Mouse (Mus musculus) testis, adult 2 months (tissue): ENCODE results near the gene Ccdc163.

Experiments used
- CTCF ChIP-seq: fragments of 200-500 bp; IDR thresholded peaks from 2 replicates; pipeline ENCODE4 v1.5.1; 2012; ENCODE audit warnings: low read depth, mild to moderate bottlenecking, inconsistent platforms, low read length, moderate library complexity; ENCODE audit not compliant: control insufficient read depth, insufficient read depth, insufficient replicate concordance
- POLR2A ChIP-seq: fragments of 200-500 bp; IDR thresholded peaks from 2 replicates; pipeline ENCODE4 v1.6.1; 2012; ENCODE audit warnings: low read depth, mild to moderate bottlenecking, inconsistent platforms, low read length, moderate library complexity; ENCODE audit not compliant: control insufficient read depth

- no peak for TF ChIP-seq POLR2A
- TF ChIP-seq CTCF: no peak
Observed at GRCm38 (mm10) chr4:116782171-116782570, 73.9 kb downstream of the Ccdc163 start.
